Mouse (Mus musculus) ovary, postnatal 14 days (tissue): ENCODE measurements around the gene Olfr571.

Experiments used
- DNase-seq: peaks from one replicate; pipeline ENCODE4 v3.0.0; 2022; ENCODE audit warnings: low spot score

The Olfr571 gene

DNA sequence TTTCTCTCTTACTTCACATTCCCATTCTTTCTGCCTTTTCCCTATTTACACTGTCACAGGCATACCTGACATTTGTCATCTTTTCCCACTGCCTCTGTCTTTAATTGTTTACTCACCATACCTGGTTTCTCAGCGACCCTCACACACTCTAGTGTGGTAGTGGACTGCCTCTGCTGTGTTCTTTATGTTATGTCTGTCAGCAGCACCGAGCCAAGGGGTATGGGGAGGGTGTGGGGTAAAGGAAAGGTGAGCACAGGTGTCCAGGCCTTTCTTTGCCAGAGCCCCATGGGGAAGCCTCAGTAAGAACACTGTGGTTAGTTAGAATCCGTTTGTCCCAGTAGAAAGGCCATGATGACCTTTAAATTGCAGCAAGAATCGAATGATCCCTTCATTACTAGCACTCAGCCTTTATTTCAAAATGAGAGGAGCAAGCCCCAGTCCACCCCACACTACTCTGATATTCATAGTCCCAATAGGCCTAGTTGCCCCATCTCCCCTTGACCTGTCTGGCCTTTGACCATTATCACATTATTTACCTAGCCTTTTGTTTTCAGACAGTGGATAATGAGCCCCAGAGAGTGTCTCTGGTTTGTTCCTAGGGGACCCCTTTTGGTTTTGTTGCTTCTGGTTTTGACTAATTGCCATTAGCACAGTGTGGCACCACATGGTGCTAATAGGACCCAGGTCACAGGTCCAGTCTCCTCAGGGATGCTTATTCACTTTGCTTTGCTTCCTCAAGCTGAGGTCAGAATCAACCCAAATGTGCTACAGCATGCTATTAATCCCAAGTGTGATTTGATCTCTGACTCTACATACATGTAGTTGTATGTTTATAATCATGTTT lies at the start of gene Olfr571:
TSS of gene Olfr571 (minus strand) at position 505 of the 844 bp plus-strand sequence.
- no peak for DNase-seq

GRCm38 (mm10) chr7:102962360-102962759 lies 45.0 kb upstream of the Olfr571 start, which contains the start of gene Olfr576:
Gene Olfr576, plus strand, starts transcription at chr7:102962660.
- no peak for DNase-seq

DNA sequence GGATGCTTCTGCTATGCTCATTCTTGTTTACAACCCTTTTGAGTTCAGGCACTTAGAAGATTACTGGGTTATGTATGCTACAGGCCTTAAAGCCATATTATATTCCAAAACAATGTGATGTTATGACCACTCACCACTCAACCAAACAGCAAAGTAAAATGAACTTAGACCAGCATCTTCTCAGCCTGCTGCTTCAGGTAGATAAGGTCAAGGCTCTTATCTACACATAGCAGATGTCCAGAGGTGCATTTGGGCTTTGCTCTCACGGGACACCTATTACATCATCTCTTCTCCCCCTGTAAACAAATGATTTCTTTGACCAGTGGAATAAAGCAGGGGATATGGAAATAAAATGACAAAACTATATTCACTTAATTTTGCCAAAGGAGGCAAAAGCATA lies 41.3 kb upstream of the Olfr571 start, which contains the start of gene Olfr575:
TSS of gene Olfr575 (minus strand) at position 183 of the 400 bp plus-strand sequence.
- DNase-seq: no peak

DNA sequence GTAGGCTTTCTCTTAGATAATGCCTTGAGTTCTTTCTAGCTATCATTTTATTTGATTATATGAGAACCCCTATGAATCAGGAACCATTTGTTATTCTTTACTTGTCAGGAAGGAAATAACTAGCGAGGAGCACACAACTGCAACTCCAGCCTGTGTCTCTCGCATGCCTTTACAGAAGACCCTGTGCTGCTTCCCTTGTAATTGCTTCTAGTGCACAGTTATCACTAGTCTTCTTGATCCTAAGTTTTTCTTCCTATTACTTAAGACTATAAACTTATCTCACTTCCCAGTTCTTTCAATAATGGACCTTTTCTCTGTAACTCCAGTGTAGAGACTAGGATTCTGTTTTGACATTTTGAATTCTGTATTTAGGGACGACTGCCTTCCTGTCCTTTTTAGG lies 40.8 kb upstream of the Olfr571 start:
- no peak for DNase-seq

DNA sequence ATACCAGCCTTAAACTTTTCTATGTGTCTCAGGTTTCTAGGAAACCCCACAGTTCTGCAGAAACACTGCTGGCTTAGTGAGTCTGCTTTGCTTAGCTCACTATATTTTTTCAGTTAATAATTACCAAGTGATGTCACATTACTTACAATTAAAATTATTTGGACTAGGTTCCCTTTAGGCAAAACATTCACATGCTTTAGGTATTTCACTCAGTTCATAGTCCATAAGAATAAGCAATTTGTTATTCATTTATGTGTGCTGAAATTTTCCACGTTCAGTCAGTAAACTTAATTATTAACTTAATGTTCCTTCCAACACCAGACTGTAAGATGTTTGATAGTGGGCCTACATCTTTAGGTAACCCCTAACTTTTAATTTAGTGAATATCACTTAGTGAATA lies 33.4 kb upstream of the Olfr571 start:
- no peak for DNase-seq

- no peak for DNase-seq
Observed at GRCm38 (mm10) chr7:102948167-102948566, 30.8 kb upstream of the Olfr571 start, which contains the start of gene Olfr574. Gene Olfr574, plus strand, starts transcription at chr7:102948467.

- DNase-seq: no peak
Observed at GRCm38 (mm10) chr7:102943417-102943816, 26.1 kb upstream of the Olfr571 start.

- DNase-seq: no peak
Observed at GRCm38 (mm10) chr7:102942475-102942874, 25.1 kb upstream of the Olfr571 start, which contains the start of gene Olfr573-ps1. Gene Olfr573-ps1, minus strand, starts transcription at chr7:102942575.

GRCm38 (mm10) chr7:102927105-102927504 lies 9.8 kb upstream of the Olfr571 start:
- no peak for DNase-seq

DNA sequence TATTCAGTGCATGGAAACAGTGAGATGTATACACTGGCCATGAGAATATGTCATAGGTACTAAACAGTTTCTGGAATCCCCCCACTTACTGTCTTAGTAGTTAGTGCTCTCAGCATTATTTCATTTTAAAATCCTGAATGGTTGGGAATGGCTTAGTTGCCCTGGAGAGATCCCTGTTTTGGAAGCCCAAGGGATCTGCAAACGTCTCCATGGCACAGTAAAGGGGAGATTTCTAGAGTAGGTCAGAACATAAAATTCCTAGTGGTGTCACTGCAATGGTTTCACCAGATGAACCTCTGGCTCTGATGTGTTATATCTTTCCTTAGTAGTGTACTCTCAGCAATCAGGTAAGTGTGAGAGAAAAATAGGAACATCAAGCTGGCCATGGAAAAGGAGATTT lies 6.8 kb upstream of the Olfr571 start, which contains the start of gene Olfr572:
TSS of gene Olfr572 (plus strand) at position 301 of the 400 bp plus-strand sequence.
- DNase-seq: no peak

- DNase-seq: peak; percentile 22
Observed at GRCm38 (mm10) chr7:102919632-102920031, 2.3 kb upstream of the Olfr571 start.

GRCm38 (mm10) chr7:102916405-102916804 lies 931 bp downstream of the Olfr571 start:
- DNase-seq: no peak

- DNase-seq: no peak
Observed at GRCm38 (mm10) chr7:102915261-102915660, 2.1 kb downstream of the Olfr571 start.

DNA sequence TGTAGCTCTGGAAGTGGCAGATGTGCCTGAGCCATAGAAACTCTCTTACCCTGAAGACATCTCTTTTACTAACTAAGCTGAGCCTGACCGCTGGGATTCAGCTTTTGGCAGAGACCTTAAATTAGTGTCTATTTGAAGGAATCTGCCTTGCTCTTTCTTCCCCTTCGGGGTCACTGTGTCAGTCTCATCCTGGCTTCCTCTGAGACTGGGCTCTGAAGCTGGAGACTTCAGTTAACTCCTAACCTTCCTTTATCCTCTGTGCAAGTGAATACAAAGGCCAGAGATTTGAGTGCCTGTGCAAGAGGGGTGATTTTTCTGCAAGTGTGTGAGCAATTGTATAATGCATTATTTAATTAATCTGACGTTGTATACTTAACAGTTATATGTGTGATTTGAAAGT lies 26.6 kb downstream of the Olfr571 start, which contains the start of gene Olfr569:
TSS of gene Olfr569 (minus strand) at position 101 of the 400 bp plus-strand sequence.
- DNase-seq: no peak

DNA sequence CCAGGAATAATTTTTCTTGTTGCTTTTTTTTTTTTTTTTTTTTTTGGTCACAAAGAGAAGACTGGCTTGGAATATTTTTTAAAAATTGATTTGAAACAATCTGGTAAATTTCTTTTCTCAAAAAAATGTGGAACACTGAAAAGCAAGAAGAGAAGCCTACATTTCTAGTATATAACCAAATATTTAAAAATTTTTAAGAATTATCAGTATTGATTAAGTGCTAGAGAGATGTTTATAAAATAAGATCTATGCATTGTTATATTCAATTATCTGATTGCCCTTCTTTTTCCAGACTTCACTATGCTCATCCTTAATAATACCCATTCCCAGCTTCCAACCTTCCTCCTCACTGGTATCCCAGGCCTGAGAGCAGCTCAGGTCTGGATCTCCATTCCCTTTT lies 40.5 kb downstream of the Olfr571 start, which contains the start of gene Olfr568:
TSS of gene Olfr568 (plus strand) at position 301 of the 400 bp plus-strand sequence.
- DNase-seq: no peak

- DNase-seq: no peak
Observed at GRCm38 (mm10) chr7:102858665-102859064, 58.7 kb downstream of the Olfr571 start, which contains the start of gene Olfr566. Gene Olfr566, minus strand, starts transcription at chr7:102858765.

- DNase-seq: no peak
Observed at GRCm38 (mm10) chr7:102855807-102856206, 61.5 kb downstream of the Olfr571 start.
